Mouse (Mus musculus): ENCODE results near the gene Olfr432. TPM values are rescaled to one million over a fixed set of nuclear protein-coding genes. Genes with fewer than 3 reads are reported as not detected.
"Not testable (repeated sequence)": the region's sequence is repeated elsewhere in the genome, so short reads cannot be mapped to it uniquely, and the experiment has no call there.

The Olfr432 gene
- polyA plus RNA-seq, 1 experiment: not detected

DNA sequence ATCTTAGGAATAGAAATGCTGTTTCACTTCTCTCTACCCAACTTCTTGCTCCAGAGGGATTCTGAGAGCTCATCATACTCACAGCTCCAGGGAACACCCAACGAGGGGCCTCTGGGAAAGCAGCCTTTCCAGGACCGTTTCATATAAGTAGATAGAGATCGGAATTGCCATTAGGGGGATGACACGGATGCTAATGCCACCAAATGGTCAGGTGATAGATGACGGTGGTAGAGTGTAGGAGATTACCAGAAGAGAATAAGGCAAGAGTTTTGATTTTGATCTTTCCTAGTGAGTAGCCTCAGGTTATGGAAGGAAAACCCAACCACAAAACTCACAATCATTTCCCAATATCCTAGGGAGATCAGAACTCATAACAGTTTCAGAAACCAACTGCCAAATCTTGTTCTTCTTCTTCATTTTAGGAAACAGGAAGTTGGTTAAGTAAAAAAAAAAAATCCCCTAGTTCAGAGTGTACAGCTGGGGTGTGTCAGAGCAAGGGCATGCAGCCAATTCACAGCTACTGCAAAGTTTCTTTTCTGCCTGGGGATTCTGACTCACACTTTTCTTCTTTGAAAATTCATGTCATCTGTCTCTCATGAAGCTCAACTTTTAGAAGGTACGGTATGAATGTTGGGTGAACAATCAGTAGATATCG is 8.4 kb upstream of the Olfr432 start, which contains the start of gene Olfr433:
Gene Olfr433, plus strand, starts transcription at position 183 of the 655 bp plus-strand sequence.
- H3K79me3 ChIP-seq (ENCODE audit: low read depth): no peaks in the 10 kb centered on the region
- H3K27me3 ChIP-seq (ENCODE audit: control insufficient read depth, insufficient read depth, insufficient read length): no peaks in the 10 kb centered on the region
- H3K36me3 ChIP-seq (ENCODE audit: control insufficient read depth, insufficient read depth): no peaks in the 10 kb centered on the region
- no peak for TF ChIP-seq MAX (IDR thresholded peaks at IDR 0.05)
- TF ChIP-seq MYOD1 (IDR thresholded peaks at IDR 0.05; ENCODE audit: control insufficient read depth, insufficient read length, low read depth): no peak
- no peaks in the 10 kb centered on the region for H3K79me2 ChIP-seq (ENCODE audit: control insufficient read depth, insufficient read depth)
- no peak within 1 kb of the TSS for H3ac ChIP-seq (ENCODE audit: control insufficient read depth, insufficient read length, low read depth)
- no peak within 1 kb of the TSS for H3K4me3 ChIP-seq (ENCODE audit: insufficient read depth, poor library complexity, severe bottlenecking)

DNA sequence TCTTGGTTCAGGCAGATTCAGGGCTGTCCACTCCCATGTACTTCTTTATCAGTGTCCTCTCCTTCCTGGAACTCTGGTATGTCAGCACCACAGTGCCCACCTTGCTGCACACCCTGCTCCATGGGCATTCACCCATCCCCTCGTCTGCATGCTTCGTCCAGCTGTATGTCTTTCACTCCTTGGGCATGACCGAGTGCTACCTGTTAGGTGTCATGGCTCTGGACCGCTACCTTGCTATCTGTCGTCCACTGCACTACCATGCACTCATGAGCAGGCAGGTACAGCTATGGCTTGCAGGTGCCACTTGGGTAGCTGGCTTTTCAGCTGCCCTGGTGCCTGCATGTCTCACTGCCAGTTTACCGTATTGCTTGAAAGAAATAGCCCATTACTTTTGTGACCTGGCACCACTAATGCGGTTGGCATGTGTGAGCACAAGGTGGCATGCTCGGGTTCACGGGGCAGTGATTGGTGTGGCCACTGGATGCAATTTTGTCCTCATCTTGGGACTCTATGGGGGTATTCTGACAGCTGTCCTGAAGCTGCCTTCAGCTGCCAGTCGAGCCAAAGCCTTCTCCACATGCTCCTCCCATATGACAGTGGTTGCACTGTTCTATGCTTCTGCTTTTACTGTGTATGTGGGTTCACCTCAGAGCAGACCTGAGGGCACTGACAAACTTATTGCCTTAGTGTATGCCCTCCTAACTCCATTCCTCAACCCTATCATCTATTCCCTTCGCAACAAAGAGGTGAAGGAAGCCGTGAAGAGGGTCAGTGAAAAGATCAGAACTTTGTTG is 6.7 kb upstream of the Olfr432 start:
- not testable (repeated sequence) for H3K79me3 ChIP-seq (ENCODE audit: low read depth); H3K27me3 ChIP-seq (ENCODE audit: control insufficient read depth, insufficient read depth, insufficient read length); H3K4me3 ChIP-seq (ENCODE audit: insufficient read depth, poor library complexity, severe bottlenecking); H3K79me2 ChIP-seq (ENCODE audit: control insufficient read depth, insufficient read depth); H3ac ChIP-seq (ENCODE audit: control insufficient read depth, insufficient read length, low read depth); H3K36me3 ChIP-seq (ENCODE audit: control insufficient read depth, insufficient read depth)

GRCm38 (mm10) chr1:174044431-174044830 is 4.6 kb upstream of the Olfr432 start:
- Histone ChIP-seq H3K36me3 (ENCODE audit: control insufficient read depth, insufficient read depth) (no peaks in the 10 kb centered on the region), H3K4me3 (ENCODE audit: insufficient read depth, poor library complexity, severe bottlenecking) (no peak overlapping the region), H3K27me3 (ENCODE audit: control insufficient read depth, insufficient read depth, insufficient read length) (no peaks in the 10 kb centered on the region), H3K79me2 (ENCODE audit: control insufficient read depth, insufficient read depth) (no peaks in the 10 kb centered on the region), H3K79me3 (ENCODE audit: low read depth) (no peaks in the 10 kb centered on the region), H3ac (ENCODE audit: control insufficient read depth, insufficient read length, low read depth) (no peak overlapping the region)
- TF ChIP-seq MYOG (IDR thresholded peaks at IDR 0.05; ENCODE audit: control insufficient read depth, extremely low read depth, insufficient read length): no peak
- TF ChIP-seq FOSL1 (IDR thresholded peaks at IDR 0.05; ENCODE audit: insufficient read depth, low read length, poor library complexity, severe bottlenecking): no peak
- TF ChIP-seq USF1 (IDR thresholded peaks at IDR 0.05; ENCODE audit: low read depth): no peak
- TF ChIP-seq MYOD1 (IDR thresholded peaks at IDR 0.05; ENCODE audit: control insufficient read depth, insufficient read length, low read depth): no peak
- TF ChIP-seq MAX (IDR thresholded peaks at IDR 0.05): no peak
- no peak for TF ChIP-seq CTCF (IDR thresholded peaks at IDR 0.05; ENCODE audit: control insufficient read depth, insufficient read depth, insufficient read length)
- no peak for TF ChIP-seq CEBPB (IDR thresholded peaks at IDR 0.05; ENCODE audit: low read depth)

- H3K79me3 ChIP-seq (ENCODE audit: low read depth); H3ac ChIP-seq (ENCODE audit: control insufficient read depth, insufficient read length, low read depth); H3K79me2 ChIP-seq (ENCODE audit: control insufficient read depth, insufficient read depth); H3K27me3 ChIP-seq (ENCODE audit: control insufficient read depth, insufficient read depth, insufficient read length); H3K4me3 ChIP-seq (ENCODE audit: insufficient read depth, poor library complexity, severe bottlenecking); H3K36me3 ChIP-seq (ENCODE audit: control insufficient read depth, insufficient read depth): not testable (repeated sequence)
Measured at GRCm38 (mm10) chr1:174048227-174048626, 778 bp upstream of the Olfr432 start.

- H3K79me3 ChIP-seq (ENCODE audit: low read depth); H3K4me3 ChIP-seq (ENCODE audit: insufficient read depth, poor library complexity, severe bottlenecking); H3K27me3 ChIP-seq (ENCODE audit: control insufficient read depth, insufficient read depth, insufficient read length); H3ac ChIP-seq (ENCODE audit: control insufficient read depth, insufficient read length, low read depth); H3K36me3 ChIP-seq (ENCODE audit: control insufficient read depth, insufficient read depth); H3K79me2 ChIP-seq (ENCODE audit: control insufficient read depth, insufficient read depth): not testable (repeated sequence)
Measured at GRCm38 (mm10) chr1:174049357-174049756, 352 bp downstream of the Olfr432 start.

GRCm38 (mm10) chr1:174050532-174050931 is 1.5 kb downstream of the Olfr432 start:
- Histone ChIP-seq H3K4me3 (ENCODE audit: insufficient read depth, poor library complexity, severe bottlenecking) (no peak overlapping the region), H3ac (ENCODE audit: control insufficient read depth, insufficient read length, low read depth) (no peak overlapping the region), H3K79me3 (ENCODE audit: low read depth) (no peaks in the 10 kb centered on the region), H3K79me2 (ENCODE audit: control insufficient read depth, insufficient read depth) (no peaks in the 10 kb centered on the region), H3K27me3 (ENCODE audit: control insufficient read depth, insufficient read depth, insufficient read length) (no peaks in the 10 kb centered on the region), H3K36me3 (ENCODE audit: control insufficient read depth, insufficient read depth) (no peaks in the 10 kb centered on the region)
- TF ChIP-seq FOSL1 (IDR thresholded peaks at IDR 0.05; ENCODE audit: insufficient read depth, low read length, poor library complexity, severe bottlenecking) (no peak), MAX (IDR thresholded peaks at IDR 0.05) (no peak), CEBPB (IDR thresholded peaks at IDR 0.05; ENCODE audit: low read depth) (no peak), CTCF (IDR thresholded peaks at IDR 0.05; ENCODE audit: control insufficient read depth, insufficient read depth, insufficient read length) (no peak), MYOG (IDR thresholded peaks at IDR 0.05; ENCODE audit: control insufficient read depth, extremely low read depth, insufficient read length) (no peak), USF1 (IDR thresholded peaks at IDR 0.05; ENCODE audit: low read depth) (no peak), MYOD1 (IDR thresholded peaks at IDR 0.05; ENCODE audit: control insufficient read depth, insufficient read length, low read depth) (no peak)
